Mouse (Mus musculus) gastrocnemius, postnatal 14 days (tissue): ENCODE results near the gene Anks3. TPM values are rescaled to one million over a fixed set of nuclear protein-coding genes. Genes with fewer than 3 reads are reported as not detected.

ENCODE experiments used
- DNase-seq: peaks from one replicate; pipeline ENCODE4 v3.0.0; 2021; ENCODE audit warnings: mixed read lengths
- intact Hi-C: fragments of 180-260 bp; cut with DNase I; formaldehyde crosslinking; loops from one replicate; pipeline ENCODE4 v1.15.1; 2025; ENCODE audit warnings: low total_unique reads
- total RNA-seq, 2 experiments: library from RNA; stranded (reverse); gene quantifications; 2 replicates each; pipeline ENCODE4 v1.2.3; 2021

The Anks3 gene
- total RNA-seq, 2 experiments from 2014 or later = 9.9 to 10.7 TPM

- no peak for DNase-seq
- intact Hi-C loops = no loop called here
Observed at GRCm38 (mm10) chr16:4971626-4972025, 7.6 kb upstream of the Anks3 start.

- no peak for DNase-seq
- intact Hi-C loops = no loop called here
Observed at GRCm38 (mm10) chr16:4969055-4969843, 5.2 kb upstream of the Anks3 start.

GRCm38 (mm10) chr16:4968426-4968825 lies 4.4 kb upstream of the Anks3 start:
- intact Hi-C loops = no loop called here
- DNase-seq = no peak

GRCm38 (mm10) chr16:4965392-4966129 lies 1.6 kb upstream of the Anks3 start:
- DNase-seq = no peak
- intact Hi-C loops = no loop called here

- DNase-seq = no peak
- intact Hi-C loops = no loop called here
Observed at GRCm38 (mm10) chr16:4964731-4965391, 856 bp upstream of the Anks3 start.

GRCm38 (mm10) chr16:4963346-4963745 lies 659 bp downstream of the Anks3 start:
- DNase-seq = no peak
- intact Hi-C loops = no loop called here

- no peak for DNase-seq
- intact Hi-C loops = no loop called here
Observed at GRCm38 (mm10) chr16:4960260-4960659, 3.7 kb downstream of the Anks3 start.

- intact Hi-C loops = no loop called here
- DNase-seq = no peak
Observed at GRCm38 (mm10) chr16:4957446-4957845, 6.6 kb downstream of the Anks3 start.

GRCm38 (mm10) chr16:4956609-4957008 lies 7.4 kb downstream of the Anks3 start:
- intact Hi-C loops = no loop called here
- no peak for DNase-seq

GRCm38 (mm10) chr16:4947378-4947777 lies 16.6 kb downstream of the Anks3 start:
- intact Hi-C loops = no loop called here
- DNase-seq = no peak

GRCm38 (mm10) chr16:4946155-4946554 lies 17.9 kb downstream of the Anks3 start:
- intact Hi-C loops = no loop called here
- no peak for DNase-seq

- intact Hi-C loops = no loop called here
- DNase-seq = no peak
Observed at GRCm38 (mm10) chr16:4945415-4945814, 18.6 kb downstream of the Anks3 start.

GRCm38 (mm10) chr16:4943431-4943830 lies 20.6 kb downstream of the Anks3 start:
- no peak for DNase-seq
- intact Hi-C loops = no loop called here

- DNase-seq = no peak
- intact Hi-C loops = no loop called here
Observed at GRCm38 (mm10) chr16:4942868-4943267, 21.1 kb downstream of the Anks3 start.

GRCm38 (mm10) chr16:4941016-4941415 lies 23.0 kb downstream of the Anks3 start:
- no peak for DNase-seq
- intact Hi-C loops = no loop called here

GRCm38 (mm10) chr16:4940311-4940850 lies 23.6 kb downstream of the Anks3 start:
- no peak for DNase-seq
- intact Hi-C loops = no loop called here

- peak; percentile 35 for DNase-seq
Observed at GRCm38 (mm10) chr16:4939412-4939811, 24.6 kb downstream of the Anks3 start.

GRCm38 (mm10) chr16:4938989-4939388 lies 25.0 kb downstream of the Anks3 start:
- intact Hi-C loops = no loop called here

More at GRCm38 (mm10) chr16:4939412-4939811, 24.6 kb downstream of the Anks3 start:
- intact Hi-C loops = no loop called here

GRCm38 (mm10) chr16:4938461-4938860 lies 25.5 kb downstream of the Anks3 start, which contains the start of gene Nudt16l1:
Gene Nudt16l1, plus strand, starts transcription at chr16:4938761.
- no peak for DNase-seq
- intact Hi-C loops = no loop called here

More at GRCm38 (mm10) chr16:4938989-4939388, 25.0 kb downstream of the Anks3 start:
- DNase-seq = peak; percentile 96
